Mouse (Mus musculus) embryonic stem cell, embryonic (primary cell): Measurements from ENCODE around the gene Tmem41b.

ENCODE experiments used
- CTCF ChIA-PET, 4 experiments: fragments of 300-600 bp in 2 of 4; fragments of 350-600 bp in 2 of 4; sonication (Branson Sonifier 250); formaldehyde crosslinking; loops; one replicate each; lab custom pipeline; 2022; ENCODE audit warnings: inconsistent platforms in 2 of 4; lab: Charles Lee
- POLR2A ChIA-PET, 4 experiments: fragments of 300-600 bp in 2 of 4; fragments of 350-600 bp in 2 of 4; sonication (Branson Sonifier 250); formaldehyde crosslinking; loops; one replicate each; lab custom pipeline; 2022; ENCODE audit warnings: antibody characterized with exemption in 4 of 4, inconsistent platforms in 1 of 4; lab: Charles Lee

The Tmem41b gene

DNA sequence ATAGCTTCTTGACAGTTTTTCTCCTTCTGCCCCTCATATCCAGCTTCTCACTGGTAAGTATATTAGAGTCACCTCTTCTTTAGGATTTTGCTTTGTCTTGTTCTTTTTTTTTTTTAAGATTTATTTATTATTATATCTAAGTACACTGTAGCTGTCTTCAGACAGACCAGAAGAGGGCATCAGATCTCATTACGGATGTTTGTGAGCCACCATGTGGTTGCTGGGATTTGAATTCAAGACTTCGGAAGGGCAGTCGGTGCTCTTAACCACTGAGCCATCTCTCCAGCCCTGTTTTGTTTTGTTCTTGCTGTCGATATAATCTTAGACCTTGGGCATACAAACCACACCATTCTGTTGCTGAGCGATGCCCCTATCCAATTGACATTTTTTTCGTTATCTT lies at the start of gene Tmem41b:
Gene Tmem41b, minus strand, starts transcription at position 155 of the 400 bp plus-strand sequence.
- POLR2A ChIA-PET = interaction anchor here (0.5 to 12.6 kb wide), 114 partner anchors 9 to 1096 kb away, joined by 3 to 203 read pairs (median 6); partner anchors contain the start of genes Ipo7 (in 4 of the 4), Dennd5a (in 3 of the 4), Rpl27a (in 3 of the 4) and Wee1 (in 3 of the 4)
- CTCF ChIA-PET = interaction anchor here (0.6 to 2.1 kb wide), 14 partner anchors 9 to 710 kb away, joined by 3 to 14 read pairs (median 4); partner anchors contain the start of gene Zfp143 (in 1 of the 4)

DNA sequence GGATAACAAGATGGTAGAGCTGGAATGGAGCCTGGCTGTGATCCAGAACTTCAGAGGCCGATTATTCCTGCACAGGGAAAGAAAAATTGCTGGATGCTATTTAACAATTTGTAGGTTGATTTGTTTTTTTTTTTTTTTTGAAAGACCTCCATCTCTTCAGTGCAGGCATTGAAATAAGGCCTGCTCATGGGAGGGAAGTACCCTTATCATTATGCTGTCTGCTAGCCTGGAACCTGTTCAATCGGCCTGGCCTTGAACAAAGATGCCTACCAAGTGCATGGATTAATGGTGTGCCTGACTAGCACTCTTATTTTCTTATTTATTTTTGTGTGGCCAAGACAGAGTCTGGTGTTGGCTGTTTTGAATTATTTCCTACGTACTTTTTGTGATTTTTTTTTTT lies 43.6 kb upstream of the Tmem41b start:
- POLR2A ChIA-PET = interaction anchor here in 3 of 4 experiments (0.6 to 8.2 kb wide), 23 partner anchors 9 to 511 kb away, joined by 3 to 105 read pairs (median 4); partner anchors contain the start of genes Zfp143 (in 3 of the 3), Ipo7 (in 2 of the 3), Tmem41b (in 2 of the 3) and Rpl27a (in 1 of the 3)
- CTCF ChIA-PET = interaction anchor here in 1 of 4 experiments (0.7 kb wide), 1 partner anchor 66 kb away, joined by 3 read pairs; no protein-coding TSS in a partner anchor

DNA sequence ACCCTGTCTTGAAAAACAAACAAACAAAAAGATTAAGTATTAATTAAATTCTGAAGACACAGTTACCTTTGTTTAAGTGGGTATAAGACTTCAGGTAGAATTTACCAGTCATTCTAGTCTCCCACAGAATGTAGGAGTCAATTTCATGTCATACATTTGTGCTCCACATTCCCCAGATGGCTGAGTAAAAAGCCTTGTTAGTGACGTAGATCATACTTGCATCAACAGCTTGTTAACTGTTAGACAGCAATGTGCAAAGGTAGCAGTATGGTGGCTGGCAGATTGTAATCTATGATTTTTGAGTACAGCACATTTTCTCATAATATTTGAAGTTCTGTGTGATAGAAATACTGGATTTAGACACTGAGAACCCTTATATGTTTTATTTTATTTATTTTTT lies 42.1 kb upstream of the Tmem41b start:
- ChIA-PET POLR2A (interaction anchor here in 2 of 4 experiments (1.1 to 8.2 kb wide), 11 partner anchors 8 to 88 kb away, joined by 3 to 105 read pairs (median 13); partner anchors contain the start of genes Tmem41b (in 2 of the 2), Zfp143 (in 2 of the 2) and Ipo7 (in 1 of the 2)), CTCF (interaction anchor here in 1 of 4 experiments (0.6 kb wide), 1 partner anchor 344 kb away, joined by 3 read pairs; no protein-coding TSS in a partner anchor)

DNA sequence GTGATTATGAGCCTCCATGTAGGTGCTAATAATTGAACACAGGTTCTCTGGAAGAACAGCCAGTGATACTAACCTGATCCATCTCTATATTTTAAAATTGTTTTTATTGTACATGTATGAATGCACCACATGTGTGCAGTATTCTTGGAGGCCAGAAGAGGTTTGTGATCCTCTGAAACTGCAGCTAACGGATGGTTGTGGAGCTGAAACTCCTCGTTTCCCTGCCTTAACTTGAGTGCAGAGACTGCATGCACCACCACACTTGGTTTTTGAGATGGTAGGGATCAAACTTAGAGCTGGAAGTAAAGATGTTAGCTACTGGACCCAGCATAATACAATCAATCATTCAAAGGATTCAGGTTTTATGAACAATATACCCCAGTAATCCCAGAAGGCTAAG lies 39.9 kb upstream of the Tmem41b start:
- CTCF ChIA-PET = no interaction called here
- POLR2A ChIA-PET = interaction anchor here (0.9 to 2.9 kb wide), 14 partner anchors 8 to 1002 kb away, joined by 3 to 26 read pairs (median 4); partner anchors contain the start of genes Zfp143 (in 3 of the 4), Ctr9 (in 1 of the 4), Ipo7 (in 1 of the 4) and Tmem41b (in 1 of the 4)

DNA sequence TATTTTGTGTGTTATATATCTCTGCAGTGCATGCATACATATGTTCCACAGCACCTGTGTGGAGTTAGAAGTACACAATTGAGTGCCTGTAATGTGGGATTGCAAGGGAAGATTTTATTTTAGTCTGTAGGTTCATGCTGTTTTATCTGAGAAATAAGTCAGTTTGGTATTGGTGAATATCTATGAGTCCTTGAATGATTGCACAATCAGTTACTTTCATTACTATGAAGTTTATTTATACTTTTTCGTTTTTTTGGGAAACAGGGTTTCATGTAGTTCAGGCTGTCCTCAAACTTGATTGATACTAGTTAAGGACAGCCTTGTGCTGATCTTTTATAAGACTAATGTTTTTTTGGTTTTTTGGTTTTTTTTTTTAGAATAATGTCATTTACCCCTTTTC lies 36.8 kb upstream of the Tmem41b start:
- ChIA-PET CTCF (interaction anchor here in 1 of 4 experiments (0.6 kb wide), 1 partner anchor 91 kb away, joined by 3 read pairs; no protein-coding TSS in a partner anchor), POLR2A (interaction anchor here (0.7 to 8.5 kb wide), 17 partner anchors 8 to 93 kb away, joined by 3 to 203 read pairs (median 4); partner anchors contain the start of genes Tmem41b (in 3 of the 4) and Zfp143 (in 2 of the 4))

DNA sequence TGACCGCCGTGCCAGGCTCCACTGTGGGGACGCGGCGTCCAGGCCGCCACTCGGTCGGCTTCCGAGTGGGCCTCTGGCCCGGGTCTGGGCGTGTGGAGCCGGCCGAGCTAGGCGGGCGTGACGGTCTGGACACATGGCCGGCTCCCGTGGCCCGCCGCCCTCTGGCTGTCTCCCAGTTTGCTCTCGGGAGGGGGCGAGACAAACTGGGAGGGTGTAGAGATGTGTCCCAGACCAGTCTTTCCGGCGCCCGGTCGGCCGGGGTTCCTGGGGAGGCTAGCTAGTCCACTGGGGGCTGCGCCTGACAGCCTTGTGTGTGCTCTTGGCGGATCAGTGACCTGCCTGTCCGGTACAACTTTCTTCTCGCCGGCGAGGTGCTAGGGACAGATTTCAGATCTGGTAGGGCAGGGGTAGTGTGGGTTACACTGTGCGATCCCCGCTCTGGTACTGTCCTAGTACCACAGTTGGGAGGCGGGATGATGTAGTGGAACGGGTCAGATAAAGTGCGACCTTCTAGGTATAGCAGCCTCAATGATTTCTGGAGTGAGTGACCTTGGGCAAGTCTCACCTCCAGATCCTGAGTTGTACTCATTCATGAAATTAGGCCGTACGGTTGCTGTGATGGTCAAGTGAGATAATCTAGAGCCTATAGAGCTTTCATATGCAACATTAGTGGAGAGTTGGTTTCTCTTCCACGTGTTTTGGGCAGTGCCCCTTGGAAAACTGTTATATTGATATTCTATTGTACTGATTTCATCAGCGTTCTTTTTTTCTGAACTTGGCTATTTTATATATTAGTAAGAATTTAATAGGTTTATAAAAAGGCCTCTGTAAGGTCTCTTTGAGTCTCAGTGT lies 32.1 kb upstream of the Tmem41b start:
- POLR2A ChIA-PET = interaction anchor here (0.6 to 8.5 kb wide), 66 partner anchors 9 to 1103 kb away, joined by 3 to 203 read pairs (median 5); partner anchors contain the start of genes Tmem41b (in 4 of the 4), Zfp143 (in 4 of the 4), Wee1 (in 3 of the 4) and Rpl27a (in 2 of the 4)
- CTCF ChIA-PET = interaction anchor here in 1 of 4 experiments (0.7 to 1.4 kb wide), 2 partner anchors 33 to 145 kb away, joined by 3 read pairs; no protein-coding TSS in a partner anchor

DNA sequence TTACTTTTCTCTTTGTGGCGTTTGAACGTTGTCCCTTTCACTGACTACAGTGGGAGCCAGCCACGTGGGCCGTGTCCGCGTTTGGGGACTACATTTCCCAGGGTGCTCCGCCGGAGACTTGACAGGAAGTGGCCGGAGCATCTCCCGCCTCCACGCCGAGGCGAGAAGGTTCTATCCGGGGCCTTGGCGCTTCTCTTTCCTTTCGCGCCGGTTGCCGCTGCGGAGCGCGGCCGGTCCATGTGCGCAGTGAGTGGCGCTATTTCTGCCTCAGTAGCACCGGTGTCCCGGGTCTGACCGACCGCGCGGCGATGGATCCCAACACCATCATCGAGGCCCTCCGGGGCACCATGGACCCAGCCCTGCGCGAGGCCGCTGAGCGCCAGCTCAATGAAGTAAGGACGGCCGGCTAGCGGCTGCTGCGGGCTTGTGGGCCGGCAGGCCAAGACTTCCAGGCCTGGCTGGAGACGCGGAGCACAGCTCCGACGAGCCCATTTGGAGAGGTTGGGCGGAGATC lies 31.4 kb upstream of the Tmem41b start, which contains the start of gene Ipo7:
Gene Ipo7, plus strand, starts transcription at position 158 of the 514 bp plus-strand sequence.
- ChIA-PET CTCF (interaction anchor here in 1 of 4 experiments (0.7 to 1.4 kb wide), 2 partner anchors 32 to 146 kb away, joined by 3 read pairs; no protein-coding TSS in a partner anchor), POLR2A (interaction anchor here (0.6 to 8.5 kb wide), 68 partner anchors 9 to 1104 kb away, joined by 3 to 203 read pairs (median 4); partner anchors contain the start of genes Tmem41b (in 4 of the 4), Zfp143 (in 4 of the 4), Wee1 (in 3 of the 4) and Rpl27a (in 2 of the 4))

DNA sequence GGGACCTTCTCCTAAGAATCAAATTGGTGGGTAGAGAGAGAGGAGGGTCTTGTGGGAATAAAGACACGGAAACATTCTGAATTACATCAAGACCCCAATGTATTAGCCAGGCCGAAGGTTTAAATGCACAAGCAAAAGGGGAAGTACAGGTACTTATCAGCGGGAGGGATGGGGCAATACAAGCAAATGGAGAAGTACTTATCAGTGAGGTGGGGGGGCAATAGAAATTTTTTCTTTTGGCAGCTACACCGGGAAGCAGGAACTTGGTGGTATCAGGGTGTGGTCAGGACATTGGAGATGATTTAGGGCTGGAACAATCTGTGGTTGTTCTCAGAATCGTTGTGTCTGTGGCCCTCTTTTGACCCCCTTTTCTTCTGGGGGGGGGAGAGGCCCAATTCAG lies 27.5 kb upstream of the Tmem41b start:
- POLR2A ChIA-PET = interaction anchor here in 3 of 4 experiments (0.6 to 2.3 kb wide), 5 partner anchors 14 to 47 kb away, joined by 3 to 11 read pairs (median 6); partner anchors contain the start of gene Zfp143 (in 2 of the 3)
- CTCF ChIA-PET = no interaction called here

DNA sequence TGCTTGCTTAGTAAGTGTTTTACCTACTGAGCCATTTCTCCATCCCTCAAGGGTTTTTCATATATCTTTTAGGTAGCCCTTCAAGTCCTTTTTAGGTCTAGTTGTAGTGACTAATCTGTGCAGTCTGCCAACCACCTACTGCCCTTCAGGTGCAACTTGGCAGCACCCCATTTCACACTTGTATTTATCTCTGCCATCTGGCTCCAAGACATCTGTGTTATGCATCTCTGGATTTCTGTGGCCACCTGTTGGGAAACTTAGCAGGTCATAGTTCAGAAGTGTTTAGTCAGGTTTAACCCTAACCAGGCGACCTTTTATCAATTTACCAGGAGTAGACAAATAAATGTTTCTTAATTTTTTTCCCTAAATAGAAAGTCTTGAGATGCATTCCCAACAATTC lies 24.7 kb upstream of the Tmem41b start:
- POLR2A ChIA-PET = interaction anchor here in 2 of 4 experiments (0.5 to 1.2 kb wide), 2 partner anchors 24 to 50 kb away, joined by 3 to 4 read pairs; partner anchors contain the start of gene Zfp143 (in 1 of the 2)
- CTCF ChIA-PET = no interaction called here

GRCm38 (mm10) chr7:110009084-110009483 lies 22.4 kb upstream of the Tmem41b start:
- CTCF ChIA-PET = no interaction called here
- POLR2A ChIA-PET = interaction anchor here in 3 of 4 experiments (0.9 to 1.0 kb wide), 3 partner anchors 21 to 52 kb away, joined by 3 to 4 read pairs (median 3); partner anchors contain the start of genes Tmem41b (in 1 of the 3) and Zfp143 (in 1 of the 3)

DNA sequence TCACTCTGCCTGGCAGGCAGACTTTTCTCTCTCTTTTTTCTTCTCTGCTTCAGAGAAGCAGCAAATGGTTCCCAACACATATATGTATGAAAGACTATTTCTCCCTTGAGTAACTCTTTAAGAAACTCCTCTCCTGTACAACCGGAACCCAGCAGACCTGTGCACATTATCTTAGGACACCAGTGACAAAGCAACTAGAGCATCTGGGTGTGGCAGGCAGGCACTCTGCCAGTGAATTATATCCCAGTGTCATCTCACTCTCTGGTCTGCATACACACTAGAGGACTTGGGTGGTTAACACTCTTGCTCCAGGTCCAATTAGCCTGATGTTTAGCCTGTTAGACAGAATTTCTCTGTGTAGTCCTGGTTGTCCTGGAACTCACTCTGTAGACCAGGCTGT lies 21.8 kb upstream of the Tmem41b start:
- ChIA-PET CTCF (no interaction called here), POLR2A (interaction anchor here in 3 of 4 experiments (0.9 to 1.0 kb wide), 3 partner anchors 21 to 52 kb away, joined by 3 to 4 read pairs (median 3); partner anchors contain the start of genes Tmem41b (in 1 of the 3) and Zfp143 (in 1 of the 3))

GRCm38 (mm10) chr7:110006471-110007195 lies 19.9 kb upstream of the Tmem41b start:
- POLR2A ChIA-PET = interaction anchor here in 3 of 4 experiments (0.6 to 8.3 kb wide), 18 partner anchors 9 to 221 kb away, joined by 3 to 94 read pairs (median 7); partner anchors contain the start of genes Ipo7 (in 3 of the 3), Tmem41b (in 3 of the 3) and Zfp143 (in 2 of the 3)
- CTCF ChIA-PET = interaction anchor here in 1 of 4 experiments (0.7 to 1.1 kb wide), 2 partner anchors 20 to 334 kb away, joined by 3 read pairs; partner anchors contain the start of gene Tmem41b

- POLR2A ChIA-PET = interaction anchor here in 3 of 4 experiments (1.0 to 8.3 kb wide), 12 partner anchors 9 to 55 kb away, joined by 3 to 94 read pairs (median 8); partner anchors contain the start of genes Tmem41b (in 3 of the 3), Ipo7 (in 2 of the 3) and Zfp143 (in 2 of the 3)
- CTCF ChIA-PET = no interaction called here
Observed at GRCm38 (mm10) chr7:110005976-110006375, 19.2 kb upstream of the Tmem41b start.

- POLR2A ChIA-PET = interaction anchor here in 2 of 4 experiments (0.9 to 8.3 kb wide), 13 partner anchors 8 to 484 kb away, joined by 3 to 94 read pairs (median 4); partner anchors contain the start of genes Ipo7 (in 2 of the 2), Tmem41b (in 2 of the 2), Zfp143 (in 2 of the 2) and Rpl27a (in 1 of the 2)
- CTCF ChIA-PET = interaction anchor here in 1 of 4 experiments (0.5 kb wide), 1 partner anchor 96 kb away, joined by 3 read pairs; no protein-coding TSS in a partner anchor
Observed at GRCm38 (mm10) chr7:110002968-110003367, 16.2 kb upstream of the Tmem41b start.

- POLR2A ChIA-PET = interaction anchor here in 3 of 4 experiments (0.7 to 8.3 kb wide), 15 partner anchors 10 to 483 kb away, joined by 3 to 94 read pairs (median 4); partner anchors contain the start of genes Tmem41b (in 3 of the 3), Zfp143 (in 2 of the 3), Ipo7 (in 1 of the 3) and Rpl27a (in 1 of the 3)
- CTCF ChIA-PET = no interaction called here
Observed at GRCm38 (mm10) chr7:110002092-110002491, 15.4 kb upstream of the Tmem41b start.

DNA sequence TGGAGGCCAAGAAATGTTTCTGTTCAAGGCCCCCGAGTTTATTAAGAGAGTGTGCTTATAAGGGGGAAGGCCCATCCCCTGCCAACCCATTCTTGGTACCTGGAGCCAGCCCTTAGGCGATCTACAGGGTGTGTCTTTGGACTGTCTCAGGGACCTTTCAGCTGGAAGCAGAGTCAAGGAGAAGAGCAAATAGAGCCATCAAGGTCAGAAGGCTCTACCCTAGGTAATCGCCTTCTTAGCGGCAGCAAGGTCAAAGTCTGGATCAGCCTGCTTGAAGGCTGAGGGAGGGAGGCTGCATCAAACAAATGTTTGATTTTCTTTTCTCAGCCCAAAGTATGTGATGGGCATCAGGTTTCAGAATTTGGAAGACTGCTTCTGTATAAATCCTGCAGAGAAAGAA lies 11.7 kb upstream of the Tmem41b start:
- CTCF ChIA-PET = interaction anchor here in 1 of 4 experiments (0.6 kb wide), 1 partner anchor 371 kb away, joined by 3 read pairs; no protein-coding TSS in a partner anchor
- POLR2A ChIA-PET = interaction anchor here (0.6 to 5.8 kb wide), 7 partner anchors 12 to 102 kb away, joined by 3 to 45 read pairs (median 4); partner anchors contain the start of genes Tmem41b (in 3 of the 4) and Ipo7 (in 1 of the 4)
